Mouse (Mus musculus): ENCODE measurements around the gene Heg1.

DNA sequence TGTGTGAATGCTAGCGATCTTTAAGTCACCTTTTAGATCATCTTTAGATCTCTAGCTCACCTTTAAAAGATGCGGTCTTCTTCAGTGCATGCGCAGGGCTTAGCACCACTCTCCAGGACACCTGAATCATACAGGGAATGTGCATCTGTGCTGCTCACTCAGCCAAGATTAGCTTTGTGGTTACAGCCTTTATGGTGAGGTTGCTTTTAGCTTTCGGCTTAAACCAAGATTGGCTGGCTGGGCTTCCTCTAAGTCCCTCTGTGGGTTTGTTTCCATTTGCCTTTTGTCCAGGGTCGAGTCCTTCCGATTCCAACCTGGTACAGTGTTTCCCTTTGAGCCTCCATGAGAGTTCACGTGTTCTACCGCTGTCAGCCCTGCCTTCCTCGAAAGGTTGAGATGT, 20.1 kb downstream of the Heg1 start:
- TF ChIP-seq NELFE (IDR thresholded peaks at IDR 0.05; ENCODE audit: low read depth, low read length) (no peak), EP300 (IDR thresholded peaks at IDR 0.05; ENCODE audit: low read length) (peak; percentile 84), CTCF (conservative IDR thresholded peaks at IDR 0.05 in 1 of 2, IDR thresholded peaks at IDR 0.05 in 1 of 2; ENCODE audit: low read depth in 2 of 2, low read length in 2 of 2) (no peak), POLR2A (IDR thresholded peaks at IDR 0.05; ENCODE audit: low read depth, low read length) (peak; percentile 16; the same call in 1 of the 2 replicates), ZC3H11A (IDR thresholded peaks at IDR 0.05; ENCODE audit: low read depth, low read length) (no peak), TBP (conservative IDR thresholded peaks at IDR 0.05; ENCODE audit: low read depth, low read length) (0 out of 2 replicates have a peak, but pooled peaks have one; percentile 52), CHD2 (IDR thresholded peaks at IDR 0.05; ENCODE audit: low read length) (peak; percentile 26; the same call in 1 of the 2 replicates), KAT2A (IDR thresholded peaks at IDR 0.05; ENCODE audit: insufficient replicate concordance, low read length) (no peak), JUND (conservative IDR thresholded peaks at IDR 0.05; ENCODE audit: low read depth, low read length) (peak; percentile 82), MEF2A (IDR thresholded peaks at IDR 0.05; ENCODE audit: borderline replicate concordance, low read depth, low read length) (peak; percentile 93), MAZ (IDR thresholded peaks at IDR 0.05; ENCODE audit: low read depth, low read length) (peak; percentile 68; the same call in 1 of the 2 replicates), MAX (IDR thresholded peaks at IDR 0.05; ENCODE audit: low read length) (peak; percentile 80), SIN3A (IDR thresholded peaks at IDR 0.05; ENCODE audit: low read length) (peak; percentile 83; the same call in 1 of the 2 replicates), CHD1 (IDR thresholded peaks at IDR 0.05; ENCODE audit: low read depth, low read length) (peak; percentile 72; the same call in 1 of the 2 replicates)

Measured in CH12.LX (cell line).